Mouse (Mus musculus) MEL (cell line): Measurements from ENCODE around the gene Fam69b. TPM values are rescaled to one million over a fixed set of nuclear protein-coding genes. Genes with fewer than 3 reads are reported as not detected.

ENCODE experiments used
- DNase-seq: peaks from one replicate; pipeline ENCODE4 v3.0.0; 2011; ENCODE audit warnings: low read depth, low spot score
- H3K27ac ChIP-seq: 2 replicates; pipeline ENCODE4 v1.5.1; 2012; ENCODE audit warnings: low read depth, mild to moderate bottlenecking, control low read depth, low read length, moderate library complexity; ENCODE audit not compliant: control insufficient read depth
- H3K27me3 ChIP-seq, 2 experiments: fragments of 150-350 bp in 1 of 2; sonication (generic) in 1 of 2; 2 replicates each; pipeline ENCODE4 v1.6.1; 2012; ENCODE audit warnings: low read length in 2 of 2, mild to moderate bottlenecking in 2 of 2, improper control_type of control experiment in 1 of 2, moderate library complexity in 1 of 2; ENCODE audit not compliant: insufficient read depth in 2 of 2, control insufficient read depth in 1 of 2
- H3K36me3 ChIP-seq, 2 experiments: 2 replicates each; pipeline ENCODE4 v1.6.1; 2012 to 2014; ENCODE audit warnings: low read length in 2 of 2, improper control_type of control experiment in 1 of 2, inconsistent platforms in 1 of 2, mild to moderate bottlenecking in 1 of 2; ENCODE audit not compliant: insufficient read depth in 2 of 2, control insufficient read depth in 1 of 2
- H3K4me1 ChIP-seq, 2 experiments: fragments of 150-350 bp in 1 of 2; sonication (generic) in 1 of 2; 2 replicates each; pipeline ENCODE4 v1.6.1; 2012; ENCODE audit warnings: low read length in 2 of 2, improper control_type of control experiment in 1 of 2, mild to moderate bottlenecking in 1 of 2; ENCODE audit not compliant: insufficient read depth in 2 of 2, control insufficient read depth in 1 of 2
- H3K4me3 ChIP-seq, 2 experiments: fragments of 150-350 bp in 1 of 2; sonication (generic) in 1 of 2; 2 replicates each; pipeline ENCODE4 v1.5.1; 2012; ENCODE audit warnings: low read depth in 2 of 2, low read length in 2 of 2, mild to moderate bottlenecking in 2 of 2, moderate library complexity in 2 of 2, control low read depth in 1 of 2, improper control_type of control experiment in 1 of 2; ENCODE audit not compliant: control insufficient read depth in 1 of 2, insufficient read depth in 1 of 2
- H3K79me2 ChIP-seq: 2 replicates; pipeline ENCODE4 v1.6.1; 2012; ENCODE audit warnings: mild to moderate bottlenecking, low read length, moderate library complexity; ENCODE audit not compliant: control insufficient read depth, poor library complexity, insufficient read depth
- H3K9ac ChIP-seq: 2 replicates; pipeline ENCODE4 v1.6.1; 2012; ENCODE audit warnings: low read depth, mild to moderate bottlenecking, control low read depth, low read length, moderate library complexity; ENCODE audit not compliant: control insufficient read depth, poor library complexity, severe bottlenecking
- H3K9me3 ChIP-seq: fragments of 150-350 bp; sonication (generic); replicated peaks from 2 replicates; pipeline ENCODE4 v1.6.1; 2012; ENCODE audit warnings: mild to moderate bottlenecking, low read length, improper control_type of control experiment, moderate library complexity; ENCODE audit not compliant: insufficient read depth
- BHLHE40 ChIP-seq: IDR thresholded peaks from 2 replicates; pipeline ENCODE4 v1.6.1; 2012; ENCODE audit warnings: low read depth, mild to moderate bottlenecking, inconsistent platforms, low read length, improper control_type of control experiment, borderline replicate concordance
- CHD1 ChIP-seq: IDR thresholded peaks from 2 replicates; pipeline ENCODE4 v1.6.1; 2012; ENCODE audit warnings: low read depth, mild to moderate bottlenecking, inconsistent platforms, low read length, improper control_type of control experiment
- CHD2 ChIP-seq: IDR thresholded peaks from 2 replicates; pipeline ENCODE4 v1.6.1; 2011; ENCODE audit warnings: low read length, improper control_type of control experiment
- E2F4 ChIP-seq: IDR thresholded peaks from 2 replicates; pipeline ENCODE4 v1.6.1; 2011; ENCODE audit warnings: low read depth, low read length, improper control_type of control experiment, borderline replicate concordance
- ETS1 ChIP-seq: IDR thresholded peaks from 2 replicates; pipeline ENCODE4 v1.6.1; 2012; ENCODE audit warnings: low read depth, mild to moderate bottlenecking, inconsistent platforms, low read length, improper control_type of control experiment, moderate library complexity
- GABPA ChIP-seq: IDR thresholded peaks from 2 replicates; pipeline ENCODE4 v1.6.1; 2012; ENCODE audit warnings: low read depth, mild to moderate bottlenecking, inconsistent platforms, low read length, improper control_type of control experiment, moderate library complexity
- GATA1 ChIP-seq: IDR thresholded peaks from 2 replicates; pipeline ENCODE4 v1.6.1; 2011; ENCODE audit warnings: low read depth, low read length, improper control_type of control experiment
- JUND ChIP-seq: IDR thresholded peaks from 2 replicates; pipeline ENCODE4 v1.6.1; 2011; ENCODE audit warnings: low read depth, mild to moderate bottlenecking, improper control_type of control experiment, low read length
- MAX ChIP-seq: IDR thresholded peaks from 2 replicates; pipeline ENCODE4 v1.6.1; 2011; ENCODE audit warnings: low read length, improper control_type of control experiment
- MAZ ChIP-seq: IDR thresholded peaks from 2 replicates; pipeline ENCODE4 v1.6.1; 2012; ENCODE audit warnings: low read depth, mild to moderate bottlenecking, inconsistent platforms, low read length, improper control_type of control experiment
- MXI1 ChIP-seq: IDR thresholded peaks from 2 replicates; pipeline ENCODE4 v1.6.1; 2011; ENCODE audit warnings: mild to moderate bottlenecking, low read depth, low read length, improper control_type of control experiment
- MYB ChIP-seq: IDR thresholded peaks from 2 replicates; pipeline ENCODE4 v1.6.1; 2011; ENCODE audit warnings: mild to moderate bottlenecking, low read depth, low read length, improper control_type of control experiment
- MYC ChIP-seq: IDR thresholded peaks from 2 replicates; pipeline ENCODE4 v1.6.1; 2011; ENCODE audit warnings: low read depth, mild to moderate bottlenecking, low read length, improper control_type of control experiment, moderate library complexity
- NRF1 ChIP-seq: IDR thresholded peaks from 2 replicates; pipeline ENCODE4 v1.6.1; 2014; ENCODE audit warnings: low read depth, mild to moderate bottlenecking, inconsistent platforms, low read length, improper control_type of control experiment, moderate library complexity; ENCODE audit not compliant: poor library complexity, insufficient read depth, severe bottlenecking
- POLR2A ChIP-seq, 2 experiments: IDR thresholded peaks; 2 replicates each; pipeline ENCODE4 v1.6.1; 2011 to 2012; ENCODE audit warnings: low read length in 2 of 2, mild to moderate bottlenecking in 2 of 2, control low read depth in 1 of 2, improper control_type of control experiment in 1 of 2, low read depth in 1 of 2, moderate library complexity in 1 of 2; ENCODE audit not compliant: control insufficient read depth in 1 of 2, insufficient read depth in 1 of 2, poor library complexity in 1 of 2
- POLR2AphosphoS2 ChIP-seq: IDR thresholded peaks from 2 replicates; pipeline ENCODE4 v1.6.1; 2011; ENCODE audit warnings: low read length, improper control_type of control experiment
- POLR2AphosphoS5 ChIP-seq: IDR thresholded peaks from 2 replicates; pipeline ENCODE4 v1.6.1; 2012; ENCODE audit warnings: low read depth, borderline replicate concordance, mild to moderate bottlenecking, inconsistent platforms, low read length, moderate library complexity, mixed read lengths
- RAD21 ChIP-seq: IDR thresholded peaks from 2 replicates; pipeline ENCODE4 v1.6.1; 2011; ENCODE audit warnings: mild to moderate bottlenecking, low read depth, low read length, improper control_type of control experiment
- RCOR1 ChIP-seq: IDR thresholded peaks from 2 replicates; pipeline ENCODE4 v1.6.1; 2012; ENCODE audit warnings: low read depth, mild to moderate bottlenecking, inconsistent platforms, low read length, improper control_type of control experiment
- USF1 ChIP-seq: IDR thresholded peaks from 2 replicates; pipeline ENCODE4 v1.6.1; 2014; ENCODE audit warnings: low read depth, mild to moderate bottlenecking, inconsistent platforms, low read length, improper control_type of control experiment, moderate library complexity
- USF2 ChIP-seq, 2 experiments: IDR thresholded peaks; 2 replicates each; pipeline ENCODE4 v1.6.1; 2011 to 2012; ENCODE audit warnings: improper control_type of control experiment in 2 of 2, low read length in 2 of 2, borderline replicate concordance in 1 of 2, inconsistent platforms in 1 of 2, low read depth in 1 of 2, mild to moderate bottlenecking in 1 of 2; ENCODE audit not compliant: insufficient read depth in 1 of 2
- ZC3H11A ChIP-seq: IDR thresholded peaks from 2 replicates; pipeline ENCODE4 v1.6.1; 2012; ENCODE audit warnings: low read depth, mild to moderate bottlenecking, inconsistent platforms, low read length, improper control_type of control experiment
- ZKSCAN1 ChIP-seq: IDR thresholded peaks from 2 replicates; pipeline ENCODE4 v1.6.1; 2012; ENCODE audit warnings: low read depth, mild to moderate bottlenecking, inconsistent platforms, low read length, improper control_type of control experiment, moderate library complexity
- ZNF384 ChIP-seq: IDR thresholded peaks from 2 replicates; pipeline ENCODE4 v1.6.1; 2012; ENCODE audit warnings: low read depth, mild to moderate bottlenecking, inconsistent platforms, low read length, improper control_type of control experiment
- polyA plus RNA-seq, 2 experiments: library from polyadenylated mRNA; stranded (reverse) in 1 of 2; unstranded in 1 of 2; fragments of >175 nt in 1 of 2; fragments of >200 nt in 1 of 2; gene quantifications; 2 replicates each; pipeline versions ENCODE4 v1.2.1 to v1.2.4; 2012; ENCODE audit warnings: low replicate concordance in 2 of 2, low read depth in 1 of 2; ENCODE audit not compliant: insufficient read length in 2 of 2, insufficient read depth in 1 of 2, missing spikeins in 1 of 2
- total RNA-seq: library from RNA; depleted of rRNA; stranded (reverse); fragments of 300-350 nt; gene quantifications from 2 replicates; pipeline ENCODE4 v1.2.3, GENCODE M21; 2012

Fam69b gene
- total and polyA plus RNA-seq, 3 experiments: 0.42 to 0.67 TPM; not detected in 1

DNA sequence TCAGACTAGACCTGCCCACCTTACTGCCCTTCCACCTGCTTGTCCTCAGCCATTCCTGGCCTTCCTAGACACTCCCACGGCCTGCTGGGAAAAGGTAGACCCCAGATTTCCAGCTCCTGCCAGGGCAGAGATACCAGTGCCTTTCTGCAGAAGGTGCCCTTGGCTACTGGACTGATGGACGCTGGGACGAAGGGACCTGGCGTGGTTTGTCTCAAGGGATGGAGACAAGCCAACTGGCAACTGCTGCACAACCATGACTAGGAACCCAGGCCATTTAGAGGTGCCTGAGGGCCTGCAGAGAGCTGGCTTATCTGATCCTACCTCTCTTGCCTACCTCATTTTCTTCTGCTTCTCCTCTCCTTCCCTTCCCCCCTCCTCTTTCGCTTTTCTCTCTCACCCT, 13.4 kb upstream of the Fam69b start:
- no peak overlapping the region for H3K27ac ChIP-seq
- TF ChIP-seq GATA1 (0 out of 2 replicates have a peak, but pooled peaks have one; percentile 31), USF2 (IDR thresholded peaks at IDR 0.05; ENCODE audit: borderline replicate concordance in 1 of 2, insufficient read depth in 1 of 2, low read depth in 1 of 2, low read length in 2 of 2) (no peak)
- TF ChIP-seq, all 39 proteins: peak for 1
- no peaks in the 10 kb centered on the region for H3K36me3 ChIP-seq
- peaks cover 6% of the 10 kb centered on the region in 2 experiments for H3K27me3 ChIP-seq
- H3K9me3 ChIP-seq: no peaks in the 10 kb centered on the region
- H3K9ac ChIP-seq: no peak overlapping the region
- no peak overlapping the region for H3K4me3 ChIP-seq
- H3K4me1 ChIP-seq: no peaks in the 10 kb centered on the region
- no peaks in the 10 kb centered on the region for H3K79me2 ChIP-seq
- no peak for DNase-seq

DNA sequence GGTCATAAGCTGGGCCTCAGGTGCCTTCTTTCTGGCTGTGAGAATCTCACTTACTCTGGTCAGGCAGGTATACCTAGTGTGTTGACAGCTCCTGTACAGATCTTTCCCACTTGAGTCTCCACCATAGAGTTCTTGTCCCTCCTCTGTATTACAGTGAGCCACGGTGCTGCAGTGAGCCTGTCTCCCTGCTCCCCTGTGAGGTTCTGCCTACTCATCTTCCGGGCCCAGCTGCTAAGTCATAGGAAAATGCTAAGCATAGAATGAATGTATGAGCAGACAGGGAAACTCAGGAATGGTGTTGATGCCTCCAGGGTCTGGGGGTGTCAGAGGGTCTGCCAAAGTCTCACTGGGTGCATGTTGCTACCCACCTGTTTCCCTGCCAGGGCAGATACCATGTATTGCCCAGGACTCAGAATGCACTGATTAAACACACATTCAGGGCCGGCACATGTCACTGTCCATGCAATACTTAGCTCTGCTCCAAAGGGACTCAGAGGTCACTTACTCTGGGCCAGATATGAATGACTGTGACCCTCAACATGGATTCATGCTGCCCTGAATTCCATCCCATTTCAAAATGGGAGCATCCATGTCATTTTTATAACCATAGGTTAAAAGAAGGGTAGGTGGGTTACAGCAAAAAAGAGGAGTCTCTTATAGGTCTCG, 12.7 kb upstream of the Fam69b start:
- no peak for DNase-seq
- H3K4me1 ChIP-seq: no peaks in the 10 kb centered on the region
- no peak for TF ChIP-seq RAD21
- no peak for TF ChIP-seq MAX
- no peak for TF ChIP-seq E2F4
- no peak for TF ChIP-seq USF2 (IDR thresholded peaks at IDR 0.05; ENCODE audit: borderline replicate concordance in 1 of 2, insufficient read depth in 1 of 2, low read depth in 1 of 2, low read length in 2 of 2)
- no peak for TF ChIP-seq MYC
- no peak for TF ChIP-seq JUND
- no peak for TF ChIP-seq POLR2A (IDR thresholded peaks at IDR 0.05; ENCODE audit: control insufficient read depth in 1 of 2, insufficient read depth in 1 of 2, low read depth in 1 of 2, low read length in 2 of 2, poor library complexity in 1 of 2)
- TF ChIP-seq MXI1: no peak
- H3K4me3 ChIP-seq: no peak overlapping the region
- H3K27me3 ChIP-seq: peaks cover 6% of the 10 kb centered on the region in 2 experiments
- H3K36me3 ChIP-seq: no peaks in the 10 kb centered on the region
- no peak overlapping the region for H3K27ac ChIP-seq
- no peaks in the 10 kb centered on the region for H3K9me3 ChIP-seq
- H3K9ac ChIP-seq: no peak overlapping the region
- H3K79me2 ChIP-seq: no peaks in the 10 kb centered on the region

DNA sequence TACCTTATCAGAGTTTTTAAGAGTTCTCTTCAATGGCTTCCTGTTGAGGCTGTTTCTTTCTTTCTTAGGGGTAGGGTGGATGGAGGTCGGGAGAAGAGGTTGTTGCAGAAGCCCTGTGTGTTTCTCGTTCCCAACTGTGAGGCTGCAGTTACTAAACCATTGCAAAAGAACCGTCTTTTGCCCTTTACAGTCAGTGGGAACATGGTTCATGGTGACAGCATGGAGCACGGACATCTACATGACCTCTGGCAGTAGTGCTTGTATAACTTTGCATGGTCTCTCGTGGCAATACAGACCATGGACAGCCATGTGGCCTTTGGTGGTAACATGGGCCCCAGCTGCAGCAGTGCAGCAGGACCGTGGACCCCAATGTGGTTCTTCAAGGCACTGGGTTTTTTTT, 10.9 kb upstream of the Fam69b start:
- no peaks in the 10 kb centered on the region for H3K79me2 ChIP-seq
- no peak overlapping the region for H3K4me3 ChIP-seq
- H3K27me3 ChIP-seq: peaks cover 0 to 6% of the 10 kb centered on the region in 2 experiments; a peak in 3 of 4 replicates
- no peak for TF ChIP-seq CHD2
- TF ChIP-seq RCOR1: no peak
- no peak for TF ChIP-seq POLR2A (IDR thresholded peaks at IDR 0.05; ENCODE audit: control insufficient read depth in 1 of 2, insufficient read depth in 1 of 2, low read depth in 1 of 2, low read length in 2 of 2, poor library complexity in 1 of 2)
- TF ChIP-seq POLR2AphosphoS5: no peak
- TF ChIP-seq ETS1: no peak
- no peak for TF ChIP-seq RAD21
- no peak for TF ChIP-seq ZC3H11A
- no peak for TF ChIP-seq USF1
- no peak for TF ChIP-seq GATA1
- no peak for TF ChIP-seq ZKSCAN1
- no peak for TF ChIP-seq USF2 (IDR thresholded peaks at IDR 0.05; ENCODE audit: borderline replicate concordance in 1 of 2, insufficient read depth in 1 of 2, low read depth in 1 of 2, low read length in 2 of 2)
- TF ChIP-seq NRF1: no peak
- no peak for TF ChIP-seq ZNF384
- TF ChIP-seq MYC: no peak
- no peak for TF ChIP-seq BHLHE40
- no peak for TF ChIP-seq MAZ
- no peak for TF ChIP-seq CHD1
- no peak for TF ChIP-seq MYB
- no peak for TF ChIP-seq GABPA
- TF ChIP-seq POLR2AphosphoS2: no peak
- TF ChIP-seq, all 39 proteins: peak for 0
- H3K9ac ChIP-seq: no peak overlapping the region
- H3K36me3 ChIP-seq: no peaks in the 10 kb centered on the region
- H3K4me1 ChIP-seq: no peaks in the 10 kb centered on the region
- no peak overlapping the region for H3K27ac ChIP-seq
- DNase-seq: no peak
- H3K9me3 ChIP-seq: no peaks in the 10 kb centered on the region
